Mouse (Mus musculus) gastrocnemius, postnatal 14 days (tissue): Measurements from ENCODE around the gene Sytl5. TPM values are rescaled to one million over a fixed set of nuclear protein-coding genes. Genes with fewer than 3 reads are reported as not detected.

Source experiments
- DNase-seq: peaks from one replicate; pipeline ENCODE4 v3.0.0; 2021; ENCODE audit warnings: mixed read lengths
- intact Hi-C: fragments of 180-260 bp; cut with DNase I; formaldehyde crosslinking; loops from one replicate; pipeline ENCODE4 v1.15.1; 2025; ENCODE audit warnings: low total_unique reads
- long read RNA-seq, 2 experiments: library from polyadenylated mRNA; stranded (forward); transcript quantifications; one replicate each; pipeline ENCODE4 v2.0.0; 2021
- total RNA-seq, 2 experiments: library from RNA; stranded (reverse); gene quantifications; 2 replicates each; pipeline ENCODE4 v1.2.3; 2021

The Sytl5 gene
- total RNA-seq: under 1 TPM; 0.09 to 0.27 TPM
- long read RNA-seq, experiment 1: 0 reads
- long read RNA-seq, experiment 2: 0 reads

- intact Hi-C loops: no loop called here
- DNase-seq: no peak
Measured at GRCm38 (mm10) chrX:9885322-9885721, at the start of gene Sytl5. Sytl5 (plus strand) TSS chrX:9885622.

DNA sequence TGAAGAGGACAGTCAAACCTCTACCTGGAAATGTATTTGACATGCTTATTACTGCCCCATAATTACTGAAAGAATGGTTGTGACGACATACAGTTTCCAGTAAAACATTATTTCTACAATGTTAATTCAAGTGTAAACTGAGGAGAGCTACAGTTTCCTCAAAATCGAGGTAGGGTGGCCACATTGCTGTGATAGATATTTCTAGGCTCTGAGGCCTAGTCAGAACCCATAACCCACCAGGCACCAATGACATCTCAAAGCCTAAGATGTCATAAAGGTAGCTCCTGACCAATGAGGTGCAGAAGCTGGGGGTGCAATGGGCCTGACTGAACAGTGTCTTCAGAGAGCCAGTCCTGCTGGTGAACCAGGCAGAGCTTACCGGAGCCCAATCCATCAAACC is 38.8 kb upstream of the Sytl5 start, which contains the start of gene Hypm:
Gene Hypm (plus strand): TSS at position 301 of the 400 bp plus-strand sequence.
- intact Hi-C loops: no loop called here
- no peak for DNase-seq

GRCm38 (mm10) chrX:9849403-9849802 is 36.0 kb upstream of the Sytl5 start, which contains the start of gene H2al3:
H2al3 (plus strand) TSS chrX:9849703.
- intact Hi-C loops: no loop called here
- DNase-seq: no peak

- no peak for DNase-seq
- intact Hi-C loops: no loop called here
Measured at GRCm38 (mm10) chrX:9861859-9862258, 23.6 kb upstream of the Sytl5 start.

DNA sequence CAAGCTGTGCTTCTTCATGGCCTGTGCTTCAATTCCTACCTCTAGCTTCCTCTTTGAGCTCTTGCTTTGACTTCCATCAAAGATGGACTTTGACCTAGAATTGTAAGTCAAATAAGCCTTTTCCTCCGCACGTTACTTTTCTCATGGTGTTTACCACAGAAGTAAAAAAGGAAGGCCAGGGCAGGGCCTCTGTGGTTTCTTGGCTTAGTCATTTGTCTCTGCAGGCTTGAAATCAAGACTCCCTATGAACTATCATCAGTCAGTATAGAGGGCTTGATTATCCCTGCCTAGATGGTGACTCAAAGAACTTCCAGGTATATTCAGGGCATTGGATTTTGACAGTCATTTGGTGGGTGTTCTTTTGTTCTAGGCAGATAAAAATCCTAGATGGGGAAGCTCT is 9.9 kb upstream of the Sytl5 start:
- intact Hi-C loops: no loop called here
- DNase-seq: no peak

GRCm38 (mm10) chrX:9909572-9909971 is 24.1 kb downstream of the Sytl5 start:
- no peak for DNase-seq
- intact Hi-C loops: no loop called here

GRCm38 (mm10) chrX:9933839-9934238 is 48.4 kb downstream of the Sytl5 start:
- intact Hi-C loops: no loop called here
- no peak for DNase-seq

- intact Hi-C loops: no loop called here
- DNase-seq: no peak
Measured at GRCm38 (mm10) chrX:9984094-9984669, 98.8 kb downstream of the Sytl5 start.

DNA sequence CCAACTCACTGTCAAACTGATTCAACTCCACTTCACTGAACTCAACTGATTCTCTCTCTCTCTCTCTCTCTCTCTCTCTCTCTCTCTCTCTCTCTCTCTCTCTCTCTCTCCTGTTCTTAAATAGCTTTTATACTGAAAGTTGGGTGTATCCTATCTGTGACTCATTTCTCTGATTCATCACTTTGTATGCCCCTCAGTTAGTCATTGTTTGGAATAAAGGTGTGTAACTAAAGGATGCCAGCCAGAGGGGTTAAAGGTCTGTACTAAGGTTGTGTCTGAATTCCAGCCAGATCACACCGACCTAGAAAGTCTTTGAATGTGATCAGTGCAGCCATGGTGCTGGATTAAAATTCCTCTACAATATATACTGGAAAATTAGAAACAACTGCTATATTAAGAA is 115.3 kb downstream of the Sytl5 start:
- DNase-seq: no peak
- intact Hi-C loops: no loop called here

- DNase-seq: no peak
- intact Hi-C loops: no loop called here
Measured at GRCm38 (mm10) chrX:10005946-10006345, 120.5 kb downstream of the Sytl5 start.

DNA sequence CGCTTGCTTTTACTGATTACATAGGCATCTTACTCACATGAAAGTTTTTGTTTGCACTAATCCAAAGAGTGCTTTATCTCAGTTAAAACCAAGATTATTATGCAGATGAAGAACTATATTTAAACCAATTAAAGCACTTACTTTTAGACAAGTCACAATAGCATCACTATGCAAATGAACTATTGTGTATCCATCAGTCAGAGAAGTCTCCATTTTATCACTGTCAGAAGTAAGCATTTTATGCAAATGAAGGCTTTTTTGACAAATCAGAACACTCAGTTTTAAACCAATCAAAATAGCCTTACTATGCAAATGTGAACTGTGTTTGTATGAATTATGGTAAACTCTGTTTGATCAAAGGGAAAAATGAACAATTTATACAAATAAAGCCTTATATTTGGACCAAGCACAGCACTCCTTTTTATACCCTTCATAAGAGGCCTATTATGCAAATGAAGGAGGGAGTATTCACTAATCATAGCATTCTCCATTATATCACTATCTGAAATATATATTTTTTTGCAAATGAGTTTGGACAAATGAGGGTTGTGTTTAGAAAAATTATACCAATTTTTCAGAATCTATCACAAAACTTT is 122.4 kb downstream of the Sytl5 start:
- no peak for DNase-seq
- intact Hi-C loops: no loop called here

GRCm38 (mm10) chrX:10010202-10010601 is 124.8 kb downstream of the Sytl5 start:
- DNase-seq: no peak
- intact Hi-C loops: no loop called here

- intact Hi-C loops: loop anchor here (5.0 kb wide), 1 partner anchor 38 kb away; no protein-coding TSS in a partner anchor
- no peak for DNase-seq
Measured at GRCm38 (mm10) chrX:10034666-10035065, 149.2 kb downstream of the Sytl5 start.

Other genes starting within 250 kb of the Sytl5 start
- gene Dynlt3, start 222.6 kb upstream of the Sytl5 start, total RNA-seq: 10 to 100 TPM; 51.1 to 60.3 TPM
- gene Hypm, start 38.7 kb upstream of the Sytl5 start, total RNA-seq: not detected
- gene H2al3, start 35.9 kb upstream of the Sytl5 start, total RNA-seq: not detected
- gene Srpx, start 232.1 kb downstream of the Sytl5 start, total RNA-seq: 10 to 100 TPM; 14.1 to 14.2 TPM